Mouse (Mus musculus) C2C12 (cell line): Measurements from ENCODE around the gene 1600002K03Rik.
A peak's percentile ranks its signal among the peaks of the same experiment; 100 is the strongest.

Experiments
- CTCF ChIP-seq: IDR thresholded peaks from one replicate; pipeline ENCODE4 v1.5.1; 2011; ENCODE audit not compliant: control insufficient read depth, insufficient read depth, insufficient read length
- MAX ChIP-seq: IDR thresholded peaks from one replicate; pipeline ENCODE4 v1.6.1; 2011; ENCODE audit warnings: mild to moderate bottlenecking, control low read depth
- USF1 ChIP-seq: IDR thresholded peaks from one replicate; pipeline ENCODE4 v1.6.1; 2011; ENCODE audit warnings: low read depth, mild to moderate bottlenecking, control low read depth, moderate library complexity

DNA sequence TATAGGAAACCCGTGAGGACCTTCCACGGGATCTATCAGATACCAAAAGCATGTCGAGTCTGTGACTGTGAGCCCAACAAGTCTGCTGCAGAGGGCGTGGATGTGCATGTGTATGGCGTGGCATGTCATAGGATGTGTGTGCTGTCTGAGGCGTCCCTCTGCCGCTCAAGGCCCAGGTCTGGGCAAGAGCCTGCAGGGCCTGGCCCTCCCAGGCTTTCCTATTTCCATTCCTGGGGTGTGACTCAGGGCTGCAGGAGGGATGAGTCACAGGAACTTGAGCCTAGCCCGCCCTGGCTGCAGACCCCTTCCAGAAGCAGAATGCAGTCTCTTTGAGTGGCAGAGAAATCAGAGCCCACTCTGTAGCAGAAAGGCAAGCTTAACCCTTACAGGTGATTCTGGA lies 9.0 kb upstream of the 1600002K03Rik start:
- TF ChIP-seq USF1 (no peak), CTCF (no peak), MAX (peak; percentile 87)
